Mouse (Mus musculus) heart, postnatal 0 days (tissue): ENCODE data around the gene Dnajb11. TPM values are rescaled to one million over a fixed set of nuclear protein-coding genes. Genes with fewer than 3 reads are reported as not detected.

Experiments
- ATAC-seq: fragments of 200-750 bp; cut with Nextera tagmentation; 2 replicates; pipeline ENCODE4 v1.8.0; 2017; ENCODE audit warnings: low read depth, moderate number of reproducible peaks, moderate library complexity; ENCODE audit not compliant: insufficient read depth
- DNase-seq: peaks from one replicate; pipeline ENCODE4 v3.0.0-alpha.2; 2016; ENCODE audit warnings: low spot score
- H3K27ac ChIP-seq: fragments of 300-500 bp; sonication (generic); 2 replicates; pipeline ENCODE4 v1.5.1; 2014; ENCODE audit warnings: low read depth, mild to moderate bottlenecking
- H3K27me3 ChIP-seq: fragments of 300-500 bp; sonication (generic); 2 replicates; pipeline ENCODE4 v1.6.1; 2014; ENCODE audit warnings: low read length, mixed read lengths; ENCODE audit not compliant: control insufficient read depth, insufficient read depth
- H3K36me3 ChIP-seq: fragments of 300-500 bp; sonication (generic); replicated peaks from 2 replicates; pipeline ENCODE4 v1.6.1; 2014; ENCODE audit warnings: low read length, mixed read lengths; ENCODE audit not compliant: control insufficient read depth, insufficient read depth
- H3K4me1 ChIP-seq: fragments of 300-500 bp; sonication (generic); 2 replicates; pipeline ENCODE4 v1.6.1; 2014; ENCODE audit warnings: antibody characterized with exemption; ENCODE audit not compliant: control insufficient read depth, insufficient read depth
- H3K4me2 ChIP-seq: fragments of 300-500 bp; sonication (generic); 2 replicates; pipeline ENCODE4 v1.6.1; 2014; ENCODE audit warnings: low read depth, mild to moderate bottlenecking, low read length, moderate library complexity
- H3K4me3 ChIP-seq: fragments of 300-500 bp; sonication (generic); 2 replicates; pipeline ENCODE4 v1.5.1; 2014; ENCODE audit warnings: low read depth, low read length
- H3K9ac ChIP-seq: fragments of 300-500 bp; sonication (generic); replicated peaks from 2 replicates; pipeline ENCODE4 v1.6.1; 2014; ENCODE audit warnings: low read depth, low read length, mixed read lengths
- H3K9me3 ChIP-seq: fragments of 300-500 bp; sonication (generic); replicated peaks from 2 replicates; pipeline ENCODE4 v1.6.1; 2016; ENCODE audit warnings: low read length; ENCODE audit not compliant: control insufficient read depth
- CTCF ChIP-seq: IDR thresholded peaks from 2 replicates; pipeline ENCODE4 v1.5.1; 2016; ENCODE audit warnings: antibody characterized with exemption, control low read depth, low read depth
- EP300 ChIP-seq: IDR thresholded peaks from 2 replicates; pipeline ENCODE4 v1.6.1; 2016; ENCODE audit warnings: antibody characterized with exemption, low read depth
- WGBS: fragments of 180-500 bp; shearing (Covaris S2); extraction: QIAGEN DNeasy Blood & Tissue Kit; methylation state at CpG from one replicate; pipeline ENCODE4 v1.1.7; 2014; 5-methylcytosine and 5-hydroxymethylcytosine counted together
- polyA plus RNA-seq: library from polyadenylated mRNA; unstranded; fragments of >200 nt; fragmentation: Nextera tagmentation; extraction: Ambion mirVana; gene quantifications from 2 replicates; pipeline ENCODE4 v1.2.1, GENCODE M21; 2015
- total RNA-seq: library from RNA; depleted of rRNA; stranded (reverse); fragments of >200 nt; gene quantifications from 2 replicates; pipeline ENCODE4 v1.2.3, GENCODE M21; 2014; ENCODE audit warnings: low replicate concordance

The Dnajb11 gene
- total and polyA plus RNA-seq, 2 experiments from 2014 or later, result 27.7 to 56.2 TPM

DNA sequence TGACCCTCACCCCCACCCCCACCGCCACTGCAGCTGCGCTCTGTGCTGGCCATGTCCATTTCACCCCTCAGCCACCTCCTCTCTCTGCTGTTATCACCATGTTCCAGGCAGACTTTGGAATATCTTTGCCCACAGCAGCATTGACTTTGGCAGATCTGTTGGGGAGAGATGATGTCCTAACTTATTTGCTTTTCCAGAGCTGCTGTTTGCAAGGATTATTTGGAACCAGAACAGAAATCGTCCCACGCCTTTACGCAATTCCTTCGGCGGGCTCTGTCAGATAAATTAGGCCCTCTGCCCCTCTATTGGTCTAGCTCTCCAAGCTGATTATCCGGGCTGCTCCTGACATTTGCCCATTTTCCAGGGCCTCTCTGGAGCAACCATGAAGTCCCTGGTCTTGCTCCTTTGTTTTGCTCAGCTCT is 34.1 kb downstream of the Dnajb11 start:
- 78% methylated on average over 8 of the region's 8 CpGs for WGBS

DNA sequence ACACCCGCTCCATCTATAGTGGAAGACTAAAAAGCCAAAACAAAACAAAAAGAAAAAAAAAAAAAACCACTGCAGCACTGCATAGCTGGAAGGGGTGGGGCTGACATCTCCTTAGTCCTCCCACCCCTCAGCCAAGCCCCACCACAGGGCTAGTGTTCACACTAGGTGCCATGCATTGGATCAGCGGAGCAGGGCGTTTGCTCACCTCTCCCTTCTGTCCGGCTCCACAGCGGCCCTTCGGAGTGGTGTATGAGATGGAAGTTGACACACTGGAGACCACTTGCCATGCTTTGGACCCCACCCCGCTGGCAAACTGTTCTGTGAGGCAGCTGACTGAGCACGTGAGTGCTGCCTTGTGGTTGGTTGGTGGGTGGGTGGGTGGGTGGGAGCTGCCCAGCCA is 36.5 kb downstream of the Dnajb11 start:
- H3K4me3 ChIP-seq, result no peak overlapping the region
- ATAC-seq (no peak), DNase-seq (no peak)
- no peaks in the 10 kb centered on the region for H3K27me3 ChIP-seq
- no peak overlapping the region for H3K27ac ChIP-seq
- H3K9ac ChIP-seq, result no peak overlapping the region
- no peaks in the 10 kb centered on the region for H3K9me3 ChIP-seq
- H3K4me1 ChIP-seq, result no peaks in the 10 kb centered on the region
- TF ChIP-seq EP300 (no peak), CTCF (no peak)
- no peaks in the 10 kb centered on the region for H3K36me3 ChIP-seq
- 68% methylated on average over 8 of the region's 8 CpGs for WGBS
- H3K4me2 ChIP-seq, result no peak overlapping the region

More for the DNA sequence above, 34.1 kb downstream of the Dnajb11 start:
- H3K36me3 ChIP-seq, result no peaks in the 10 kb centered on the region
- H3K9ac ChIP-seq, result no peak overlapping the region
- H3K27ac ChIP-seq, result no peak overlapping the region
- no peaks in the 10 kb centered on the region for H3K27me3 ChIP-seq
- no peaks in the 10 kb centered on the region for H3K4me1 ChIP-seq
- H3K9me3 ChIP-seq, result no peaks in the 10 kb centered on the region
- DNase-seq (peak; percentile 16), ATAC-seq (peak; percentile 39)
- H3K4me3 ChIP-seq, result no peak overlapping the region
- H3K4me2 ChIP-seq, result no peak overlapping the region
- TF ChIP-seq CTCF (no peak), EP300 (no peak)

DNA sequence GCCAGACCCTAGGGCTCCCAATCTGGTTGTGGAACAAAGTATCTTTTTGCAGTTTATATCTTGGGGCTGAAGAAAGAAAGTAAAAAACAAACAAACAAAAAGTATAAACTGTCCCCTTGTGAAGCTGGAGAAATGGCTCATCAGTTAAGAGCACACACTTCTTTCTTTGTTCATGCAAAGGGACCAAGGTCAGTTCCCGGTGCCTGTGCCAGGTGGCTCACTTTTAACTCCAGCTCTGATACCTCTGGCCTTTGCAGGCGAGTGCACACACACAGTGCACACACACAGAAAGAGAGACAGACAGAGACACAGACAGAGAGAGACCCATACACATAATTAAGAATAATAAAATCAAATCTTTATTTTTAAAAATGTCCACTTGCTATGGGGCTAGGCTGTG is 39.0 kb downstream of the Dnajb11 start:
- no peak overlapping the region for H3K4me3 ChIP-seq
- no peak for DNase-seq
- no peak overlapping the region for H3K9ac ChIP-seq
- 52% methylated on average over 2 of the region's 2 CpGs for WGBS
- no peaks in the 10 kb centered on the region for H3K4me1 ChIP-seq
- no peak for ATAC-seq
- no peak for TF ChIP-seq CTCF
- TF ChIP-seq EP300, result no peak
- H3K27ac ChIP-seq, result no peak overlapping the region
- H3K9me3 ChIP-seq, result no peaks in the 10 kb centered on the region
- H3K36me3 ChIP-seq, result no peaks in the 10 kb centered on the region
- H3K4me2 ChIP-seq, result no peak overlapping the region
- H3K27me3 ChIP-seq, result no peaks in the 10 kb centered on the region

DNA sequence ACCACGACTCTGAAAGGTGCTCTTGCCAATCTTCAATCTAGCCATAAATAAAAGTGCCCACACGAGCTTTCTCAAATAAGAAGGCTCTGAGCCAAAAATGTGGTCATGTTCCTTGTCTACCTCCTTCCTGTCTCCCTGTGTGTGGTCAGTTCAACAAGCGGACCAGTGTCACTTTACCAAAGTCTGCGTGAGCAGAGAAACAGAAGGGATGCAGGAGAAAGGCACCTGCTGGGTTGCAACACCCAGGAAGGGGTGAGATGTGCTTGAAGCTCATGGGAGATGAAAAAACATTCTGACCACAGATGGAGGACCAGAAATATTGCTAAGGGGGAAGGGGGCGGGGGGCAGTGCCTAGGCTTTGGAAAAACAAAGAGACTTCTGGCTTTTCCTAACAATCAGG is 41.7 kb downstream of the Dnajb11 start:
- ATAC-seq (no peak), DNase-seq (no peak)
- no peaks in the 10 kb centered on the region for H3K27me3 ChIP-seq
- WGBS, result 46% methylated on average over 5 of the region's 5 CpGs
- H3K4me1 ChIP-seq, result no peaks in the 10 kb centered on the region
- TF ChIP-seq CTCF (no peak), EP300 (no peak)
- no peak overlapping the region for H3K4me3 ChIP-seq
- H3K9me3 ChIP-seq, result no peaks in the 10 kb centered on the region
- H3K4me2 ChIP-seq, result no peak overlapping the region
- H3K27ac ChIP-seq, result no peak overlapping the region
- H3K36me3 ChIP-seq, result no peaks in the 10 kb centered on the region
- no peak overlapping the region for H3K9ac ChIP-seq

DNA sequence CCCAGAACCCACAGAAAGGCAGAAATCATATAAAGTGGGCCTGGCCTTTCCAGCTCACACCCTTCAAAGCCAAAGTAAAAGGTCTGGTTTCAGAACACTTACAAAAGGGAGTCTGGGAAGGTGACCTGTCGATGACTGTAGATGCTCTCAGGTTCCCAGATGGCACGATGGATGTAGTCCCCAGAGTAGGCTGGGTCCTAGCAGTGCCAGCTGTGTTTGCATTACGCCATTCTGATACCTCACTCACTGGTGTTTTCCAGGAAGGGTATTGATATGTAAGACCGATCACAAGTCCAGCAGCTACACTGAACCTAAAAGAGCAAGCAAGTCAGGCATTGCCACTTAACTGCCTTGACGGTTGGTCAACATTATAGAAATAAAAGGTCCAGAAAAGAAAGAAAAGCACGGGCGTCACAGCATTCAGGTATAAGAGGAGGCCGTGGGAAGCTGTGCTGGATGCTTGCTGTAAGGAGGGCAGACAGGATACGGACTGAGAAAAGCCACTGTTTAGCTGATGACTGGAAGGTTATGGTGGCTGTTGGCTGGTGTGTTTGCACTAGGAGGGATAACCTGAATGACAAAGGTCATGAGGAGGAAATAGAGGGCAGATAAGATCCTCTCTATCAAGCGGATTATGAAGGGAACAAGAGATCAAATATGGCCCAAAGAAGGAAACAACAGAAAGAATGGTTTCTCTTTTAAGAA is 42.4 kb downstream of the Dnajb11 start:
- no peak for TF ChIP-seq CTCF
- TF ChIP-seq EP300, result no peak
- Histone ChIP-seq H3K9ac (no peak overlapping the region), H3K4me1 (no peaks in the 10 kb centered on the region), H3K27me3 (no peaks in the 10 kb centered on the region), H3K4me2 (no peak overlapping the region), H3K9me3 (no peaks in the 10 kb centered on the region), H3K36me3 (no peaks in the 10 kb centered on the region), H3K27ac (no peak overlapping the region), H3K4me3 (no peak overlapping the region)
- DNase-seq, result no peak
- no peak for ATAC-seq
- 68% methylated on average over 10 of the region's 10 CpGs for WGBS

DNA sequence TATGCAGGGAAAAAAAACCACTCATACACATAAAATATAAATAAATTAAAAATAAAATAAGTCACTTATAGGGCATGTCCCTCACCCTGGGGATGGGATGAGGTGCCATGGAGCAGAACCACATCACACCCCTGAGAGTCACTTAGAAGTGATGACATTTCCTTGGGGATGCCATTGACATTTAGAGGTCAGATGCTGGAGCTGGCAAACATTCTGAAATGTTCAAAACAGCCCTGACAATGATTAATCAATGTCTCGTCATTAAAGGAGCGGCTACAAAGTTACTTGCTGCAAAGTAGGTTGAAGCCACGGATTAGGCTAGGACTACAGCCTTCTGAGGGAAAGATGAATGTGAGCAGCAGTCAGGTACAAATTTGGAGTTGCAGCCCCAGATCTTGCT is 43.7 kb downstream of the Dnajb11 start:
- 70% methylated on average over 3 of the region's 3 CpGs for WGBS
- no peak overlapping the region for H3K4me2 ChIP-seq
- H3K9me3 ChIP-seq, result no peaks in the 10 kb centered on the region
- H3K9ac ChIP-seq, result no peak overlapping the region
- H3K27me3 ChIP-seq, result no peaks in the 10 kb centered on the region
- H3K27ac ChIP-seq, result no peak overlapping the region
- no peak for ATAC-seq
- TF ChIP-seq CTCF, result no peak
- no peak for TF ChIP-seq EP300
- DNase-seq, result no peak
- H3K36me3 ChIP-seq, result no peaks in the 10 kb centered on the region
- no peaks in the 10 kb centered on the region for H3K4me1 ChIP-seq
- H3K4me3 ChIP-seq, result no peak overlapping the region
